Mouse (Mus musculus) layer of hippocampus, postnatal 10 days (tissue): ENCODE results near the gene Cep112. TPM values are rescaled to one million over a fixed set of nuclear protein-coding genes. Genes with fewer than 3 reads are reported as not detected.
A peak's percentile ranks its signal among the peaks of the same experiment; 100 is the strongest.

ENCODE experiments used
- DNase-seq, 2 experiments: peaks; one replicate each; pipeline ENCODE4 v3.0.0; 2021; ENCODE audit warnings: low spot score in 2 of 2
- total RNA-seq, 2 experiments: library from RNA; stranded (reverse); gene quantifications; 2 replicates each; pipeline ENCODE4 v1.2.3; 2021

Gene Cep112
- total RNA-seq, 2 experiments from 2014 or later: 16.1 to 19.6 TPM

GRCm38 (mm10) chr11:108900718-108901488 lies 475.9 kb downstream of the Cep112 start:
- peak; percentile 65 to 77 for DNase-seq

GRCm38 (mm10) chr11:108901670-108902069 lies 476.7 kb downstream of the Cep112 start:
- DNase-seq: peak; percentile 54 to 63

GRCm38 (mm10) chr11:108902303-108902702 lies 477.3 kb downstream of the Cep112 start:
- no peak for DNase-seq

- no peak for DNase-seq
These were observed 481.7 kb downstream of the Cep112 start for GRCm38 (mm10) chr11:108906590-108907254.

GRCm38 (mm10) chr11:108909396-108910195 lies 484.6 kb downstream of the Cep112 start:
- DNase-seq: no peak

Other genes starting within 250 kb of the Cep112 start
- gene Apoh, start 81.8 kb upstream of the Cep112 start, total RNA-seq: under 1 TPM in 1 of 2 experiments, not detected in 1; 0.58 TPM
- gene Prkca, start 81.3 kb upstream of the Cep112 start, total RNA-seq: 100 to 1,000 TPM; 134 to 136 TPM